Mouse (Mus musculus) inflammation-experienced regulatory T-cells, adult 16 weeks (primary cell): ENCODE results near the gene 9530053A07Rik. TPM values are rescaled to one million over a fixed set of nuclear protein-coding genes. Genes with fewer than 3 reads are reported as not detected.

Source experiments
- polyA plus RNA-seq: library from polyadenylated mRNA; unstranded; fragments of 100-300 nt; shearing (Covaris generic); gene quantifications from one replicate; pipeline ENCODE4 v1.2.1, GENCODE M21; 2017

Gene 9530053A07Rik
- polyA plus RNA-seq, result 0.06 TPM

GRCm38 (mm10) chr7:28129166-28129565, at the start of gene 9530053A07Rik:
9530053A07Rik (plus strand) TSS chr7:28129466.

GRCm38 (mm10) chr7:28169489-28170422, 40.5 kb downstream of the 9530053A07Rik start, which contains the start of gene Fbl:
Fbl (plus strand) TSS chr7:28169710.

DNA sequence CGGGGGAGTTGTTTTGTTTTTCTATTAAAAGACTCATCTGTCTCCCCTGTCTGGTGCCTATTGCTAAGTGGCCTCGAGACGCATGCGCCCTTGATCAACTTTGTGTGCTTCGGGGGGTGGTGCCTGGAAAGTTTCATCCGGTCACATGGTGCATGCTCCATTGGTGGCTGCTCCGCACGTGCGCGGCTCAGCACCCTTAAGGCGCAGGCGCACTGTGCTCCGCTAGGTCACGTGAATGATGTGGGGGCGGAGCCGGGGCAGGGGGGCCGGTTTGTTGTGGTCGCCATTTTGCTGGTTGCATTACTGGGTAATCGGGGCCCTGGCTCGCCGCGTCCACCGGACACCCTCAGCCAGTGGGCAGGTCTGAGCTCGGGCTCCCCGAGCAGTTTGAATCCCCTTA, 50.0 kb downstream of the 9530053A07Rik start, which contains the start of gene Dyrk1b:
TSS of gene Dyrk1b (plus strand) at position 242 of the 400 bp plus-strand sequence.

Other genes with a start within 250 kb of the 9530053A07Rik start
- 15.0 TPM for gene Zfp974, start 200.0 kb upstream of the 9530053A07Rik start, polyA plus RNA-seq
- gene Zfp780b, start 150.3 kb upstream of the 9530053A07Rik start, polyA plus RNA-seq, result 14.0 TPM
- 9.3 TPM for gene Zfp850, start 115.4 kb upstream of the 9530053A07Rik start, polyA plus RNA-seq
- gene Psmc4, start 79.4 kb upstream of the 9530053A07Rik start, polyA plus RNA-seq, result 229 TPM
- not detected for gene Fcgbp, start 58.2 kb upstream of the 9530053A07Rik start, polyA plus RNA-seq
- 207 TPM for gene Fbl, start 40.2 kb downstream of the 9530053A07Rik start, polyA plus RNA-seq
- 8.9 TPM for gene Dyrk1b, start 50.0 kb downstream of the 9530053A07Rik start, polyA plus RNA-seq
- 0.56 TPM for gene Eid2, start 138.4 kb downstream of the 9530053A07Rik start, polyA plus RNA-seq
- 2.3 TPM for gene Eid2b, start 148.3 kb downstream of the 9530053A07Rik start, polyA plus RNA-seq
- not detected for gene Selenov, start 161.7 kb downstream of the 9530053A07Rik start, polyA plus RNA-seq
- gene Dll3, start 172.8 kb downstream of the 9530053A07Rik start, polyA plus RNA-seq, result not detected
- 64.4 TPM for gene Timm50, start 182.6 kb downstream of the 9530053A07Rik start, polyA plus RNA-seq
- gene Supt5, start 209.3 kb downstream of the 9530053A07Rik start, polyA plus RNA-seq, result 240 TPM
- 722 TPM for gene Rps16, start 221.2 kb downstream of the 9530053A07Rik start, polyA plus RNA-seq
- gene Plekhg2, start 243.1 kb downstream of the 9530053A07Rik start, polyA plus RNA-seq, result 93.4 TPM